Mouse (Mus musculus): ENCODE data around the gene Fam181a. TPM values are rescaled to one million over a fixed set of nuclear protein-coding genes. Genes with fewer than 3 reads are reported as not detected.

Gene Fam181a
- polyA plus RNA-seq, 1 experiment from 2014 or later = 5.6 TPM

DNA sequence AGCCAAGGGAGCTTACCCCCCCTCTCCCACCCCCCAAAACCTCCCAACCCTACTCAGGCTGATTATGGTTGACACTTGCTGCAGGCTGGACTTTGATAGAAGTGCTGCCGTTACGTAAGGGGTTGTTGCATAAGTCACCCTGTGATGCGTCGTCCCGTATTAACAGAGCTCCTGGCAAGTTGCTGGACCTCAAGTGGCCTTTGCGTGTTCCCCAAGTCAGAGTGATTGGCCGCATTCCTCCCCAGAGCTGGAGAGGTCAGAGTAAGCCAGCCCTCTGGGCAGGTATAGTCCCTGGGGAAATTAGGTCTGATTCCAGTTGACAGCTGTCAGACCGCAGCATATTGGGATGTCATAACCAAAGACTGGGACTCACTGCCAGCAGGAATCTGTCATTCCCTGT lies 1.1 kb downstream of the Fam181a start:
- Histone ChIP-seq H3K36me3 (ENCODE audit: control insufficient read depth, insufficient read depth, low read length) (no peaks in the 10 kb centered on the region), H3K4me3 (ENCODE audit: low read length) (no peak overlapping the region), H3K27me3 (replicated peaks; ENCODE audit: control insufficient read depth, insufficient read depth, low read length) (peaks cover 6% of the 10 kb centered on the region; the same call in 1 of the 2 replicates), H3K4me1 (ENCODE audit: control insufficient read depth, insufficient read depth, low read depth, low read length) (peaks cover 22% of the 10 kb centered on the region), H3K9ac (ENCODE audit: low read depth, low read length) (no peak overlapping the region), H3K4me2 (ENCODE audit: low read length) (no peak overlapping the region), H3K27ac (ENCODE audit: low read depth, low read length) (no peak overlapping the region), H3K9me3 (ENCODE audit: control insufficient read depth, low read length) (no peaks in the 10 kb centered on the region)
- WGBS = 73% methylated on average over 8 of the region's 8 CpGs
- ATAC-seq = no peak

DNA sequence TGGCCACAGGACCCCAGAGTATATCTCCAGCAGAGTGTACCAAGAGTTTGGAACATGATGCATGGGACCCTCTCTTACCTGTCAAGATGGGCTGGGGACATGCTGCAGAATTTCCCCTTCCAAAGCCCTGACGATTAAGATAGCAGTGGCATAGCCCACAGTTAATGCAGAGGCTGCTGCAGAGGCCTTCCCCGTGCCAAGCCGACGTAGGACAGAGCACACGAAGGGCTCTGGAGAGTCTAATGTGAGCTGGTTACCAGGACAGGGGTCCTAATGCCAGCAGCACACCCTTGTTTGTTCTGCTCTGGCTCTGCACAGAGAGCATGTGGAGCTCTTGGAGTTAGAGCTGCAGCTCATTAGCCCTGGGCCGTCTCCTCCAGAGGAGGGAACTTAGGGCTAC lies 2.5 kb downstream of the Fam181a start:
- whole genome bisulfite sequencing = 36% methylated on average over 6 of the region's 6 CpGs
- Histone ChIP-seq H3K4me2 (ENCODE audit: low read length) (peak overlapping the region; percentile 60; the same call in 1 of the 2 replicates), H3K4me1 (ENCODE audit: control insufficient read depth, insufficient read depth, low read depth, low read length) (peaks cover 22% of the 10 kb centered on the region), H3K27ac (ENCODE audit: low read depth, low read length) (peak overlapping the region; percentile 70), H3K36me3 (ENCODE audit: control insufficient read depth, insufficient read depth, low read length) (no peaks in the 10 kb centered on the region), H3K4me3 (ENCODE audit: low read length) (no peak overlapping the region), H3K9me3 (ENCODE audit: control insufficient read depth, low read length) (no peaks in the 10 kb centered on the region), H3K27me3 (replicated peaks; ENCODE audit: control insufficient read depth, insufficient read depth, low read length) (peaks cover 6% of the 10 kb centered on the region; the same call in 1 of the 2 replicates), H3K9ac (ENCODE audit: low read depth, low read length) (no peak overlapping the region)
- peak; percentile 21 for ATAC-seq

DNA sequence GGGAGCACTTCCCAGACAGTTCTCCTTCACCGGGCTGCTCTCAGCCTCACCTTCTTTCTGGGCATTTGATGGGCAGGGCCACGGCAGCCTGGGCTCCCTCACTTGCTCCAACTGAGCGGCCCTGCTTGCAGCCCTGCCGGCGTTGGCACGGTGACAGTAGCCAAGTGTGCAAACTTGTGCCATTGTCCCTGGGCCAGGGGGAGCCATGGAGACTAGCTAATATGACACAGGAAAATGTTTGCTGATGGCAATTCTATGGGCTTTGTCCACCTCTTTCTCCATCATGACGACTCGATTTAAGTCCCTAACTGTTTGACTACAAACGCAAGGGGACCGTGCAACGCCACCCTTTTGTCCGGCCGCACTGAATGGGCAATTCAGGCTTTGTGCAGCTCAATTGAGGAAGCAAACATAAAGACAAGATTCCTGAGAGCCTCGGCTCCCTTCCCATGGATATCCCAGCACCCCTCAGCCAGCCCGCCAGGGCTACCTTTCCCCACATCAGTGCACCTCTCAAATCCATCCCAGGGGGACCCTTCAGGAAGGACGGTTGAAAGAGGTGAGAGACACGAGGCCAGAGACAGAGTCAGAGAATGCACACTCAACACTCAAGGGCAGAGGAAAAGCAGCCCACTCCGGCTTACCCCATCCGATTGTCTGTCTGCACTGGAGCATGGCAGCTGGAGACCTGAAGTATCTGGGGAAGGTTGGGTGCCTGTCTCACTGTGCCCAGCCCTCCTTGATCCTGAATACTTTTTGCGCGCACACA lies 3.3 kb downstream of the Fam181a start:
- Histone ChIP-seq H3K4me3 (ENCODE audit: low read length) (peak overlapping the region; percentile 8; the same call in 1 of the 2 replicates), H3K36me3 (ENCODE audit: control insufficient read depth, insufficient read depth, low read length) (no peaks in the 10 kb centered on the region), H3K27ac (ENCODE audit: low read depth, low read length) (peak overlapping the region; percentile 70), H3K4me1 (ENCODE audit: control insufficient read depth, insufficient read depth, low read depth, low read length) (peaks cover 22% of the 10 kb centered on the region), H3K4me2 (ENCODE audit: low read length) (peak overlapping the region; percentile 60), H3K27me3 (replicated peaks; ENCODE audit: control insufficient read depth, insufficient read depth, low read length) (peaks cover 6% of the 10 kb centered on the region; the same call in 1 of the 2 replicates), H3K9ac (ENCODE audit: low read depth, low read length) (no peak overlapping the region), H3K9me3 (ENCODE audit: control insufficient read depth, low read length) (no peaks in the 10 kb centered on the region)
- 17% methylated on average over 20 of the region's 21 CpGs for WGBS
- ATAC-seq = peak; percentile 77

DNA sequence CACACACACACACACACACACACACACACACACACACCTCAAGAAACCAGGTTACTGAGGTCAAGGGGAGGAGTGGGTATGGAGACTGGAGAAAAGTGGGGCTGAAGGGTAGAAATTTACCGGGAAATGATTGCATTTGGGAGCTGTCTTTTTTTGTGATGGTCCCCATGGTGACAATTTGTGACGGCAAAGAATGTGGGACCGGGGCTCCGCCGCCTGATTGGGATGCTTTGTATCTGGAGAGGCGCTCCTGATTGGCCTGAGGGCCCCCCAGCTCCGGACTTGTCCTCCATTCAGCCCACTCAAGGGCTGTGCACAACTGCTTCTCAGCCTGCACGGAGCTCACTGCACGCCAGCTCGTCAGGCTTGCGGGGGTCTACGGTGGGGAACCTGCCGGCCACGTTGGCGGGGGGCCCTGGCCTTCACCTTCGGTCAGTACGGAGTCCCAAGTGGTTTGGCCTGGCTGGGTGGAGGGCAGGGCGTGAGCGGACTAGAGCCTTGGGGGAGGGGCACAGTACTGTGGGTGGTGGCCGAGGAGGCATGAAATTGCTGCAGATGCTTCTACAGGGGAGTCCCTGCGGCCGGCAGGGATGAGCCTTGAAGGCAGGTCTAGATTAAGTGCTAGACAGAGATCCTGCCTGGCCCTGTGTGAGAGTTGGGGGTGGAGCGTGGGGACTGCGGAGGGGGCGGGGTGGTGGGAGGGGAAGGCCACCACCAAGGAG lies 4.0 kb downstream of the Fam181a start:
- Histone ChIP-seq H3K4me2 (ENCODE audit: low read length) (peak overlapping the region; percentile 60), H3K9me3 (ENCODE audit: control insufficient read depth, low read length) (no peaks in the 10 kb centered on the region), H3K4me1 (ENCODE audit: control insufficient read depth, insufficient read depth, low read depth, low read length) (peaks cover 22% of the 10 kb centered on the region), H3K36me3 (ENCODE audit: control insufficient read depth, insufficient read depth, low read length) (no peaks in the 10 kb centered on the region), H3K27me3 (replicated peaks; ENCODE audit: control insufficient read depth, insufficient read depth, low read length) (peaks cover 6% of the 10 kb centered on the region; the same call in 1 of the 2 replicates), H3K4me3 (ENCODE audit: low read length) (peak overlapping the region; percentile 36), H3K27ac (ENCODE audit: low read depth, low read length) (peak overlapping the region; percentile 81), H3K9ac (ENCODE audit: low read depth, low read length) (peak overlapping the region; percentile 60)
- 2% methylated on average over 25 of the region's 25 CpGs for WGBS
- ATAC-seq = peak; percentile 79

DNA sequence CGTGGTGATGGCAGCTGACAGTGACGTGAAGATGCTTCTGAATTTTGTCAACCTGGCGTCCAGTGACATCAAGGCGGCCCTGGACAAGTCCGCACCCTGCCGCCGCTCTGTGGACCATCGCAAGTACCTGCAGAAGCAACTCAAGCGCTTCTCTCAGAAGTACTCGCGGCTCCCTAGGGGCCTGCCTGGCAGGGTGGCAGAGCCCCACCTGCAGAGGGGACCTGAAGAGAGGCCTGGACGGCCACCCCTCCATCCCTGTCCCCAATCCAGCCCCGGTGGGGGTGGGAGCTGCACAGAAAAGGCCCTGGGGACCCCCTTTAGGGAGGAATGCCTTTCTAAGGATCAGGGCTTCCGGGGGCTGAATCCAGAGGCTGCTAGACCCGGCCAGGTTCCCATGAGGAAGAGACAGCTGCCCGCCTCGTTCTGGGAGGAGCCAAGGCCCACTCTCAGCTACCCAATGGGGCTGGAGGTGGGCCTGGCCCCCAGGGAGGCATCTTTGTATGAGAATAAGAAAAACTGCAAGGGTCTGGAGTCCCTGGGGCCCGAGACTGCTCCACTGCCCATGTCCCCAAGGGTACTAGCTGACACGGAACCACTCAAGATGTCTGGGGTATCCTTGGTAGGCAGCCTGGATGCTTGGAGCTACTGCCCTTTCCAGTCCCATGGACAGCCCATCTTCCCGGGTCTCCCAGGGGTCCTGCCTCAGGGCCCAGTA lies 5.2 kb downstream of the Fam181a start:
- no peaks in the 10 kb centered on the region for H3K36me3 ChIP-seq (ENCODE audit: control insufficient read depth, insufficient read depth, low read length)
- no peaks in the 10 kb centered on the region for H3K9me3 ChIP-seq (ENCODE audit: control insufficient read depth, low read length)
- peaks cover 6% of the 10 kb centered on the region; the same call in 1 of the 2 replicates for H3K27me3 ChIP-seq (replicated peaks; ENCODE audit: control insufficient read depth, insufficient read depth, low read length)
- peak overlapping the region; percentile 16; the same call in 1 of the 2 replicates for H3K4me3 ChIP-seq (ENCODE audit: low read length)
- peak overlapping the region; percentile 2; the same call in 1 of the 2 replicates for H3K27ac ChIP-seq (ENCODE audit: low read depth, low read length)
- WGBS = 19% methylated on average over 20 of the region's 20 CpGs
- peak overlapping the region; percentile 60 for H3K4me2 ChIP-seq (ENCODE audit: low read length)
- peaks cover 22% of the 10 kb centered on the region for H3K4me1 ChIP-seq (ENCODE audit: control insufficient read depth, insufficient read depth, low read depth, low read length)
- H3K9ac ChIP-seq (ENCODE audit: low read depth, low read length) = no peak overlapping the region
- ATAC-seq = no peak

DNA sequence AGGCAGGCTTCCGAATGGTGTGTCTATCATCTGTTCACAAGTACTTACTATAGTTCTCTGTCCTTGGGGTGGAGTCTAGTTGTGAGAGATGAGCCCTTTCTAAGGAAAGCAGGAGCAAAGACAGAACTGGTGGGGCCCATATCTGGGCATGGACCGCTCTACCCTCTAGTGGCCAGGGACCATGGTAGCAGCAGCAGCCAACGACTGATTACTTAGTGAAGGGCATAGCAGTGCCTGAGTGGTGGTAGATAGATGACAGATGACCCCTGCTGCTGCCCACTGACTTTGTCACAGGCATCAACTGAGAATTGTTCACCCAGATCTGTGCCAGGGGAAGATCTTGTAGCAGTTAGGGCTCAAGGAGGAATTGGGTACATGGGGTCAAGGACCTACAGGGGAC lies 12.0 kb downstream of the Fam181a start:
- peaks cover 7% of the 10 kb centered on the region; the same call in 1 of the 2 replicates for H3K4me1 ChIP-seq (ENCODE audit: control insufficient read depth, insufficient read depth, low read depth, low read length)
- H3K9ac ChIP-seq (ENCODE audit: low read depth, low read length) = no peak overlapping the region
- no peak overlapping the region for H3K27ac ChIP-seq (ENCODE audit: low read depth, low read length)
- peaks cover 6% of the 10 kb centered on the region for H3K27me3 ChIP-seq (replicated peaks; ENCODE audit: control insufficient read depth, insufficient read depth, low read length)
- H3K36me3 ChIP-seq (ENCODE audit: control insufficient read depth, insufficient read depth, low read length) = no peaks in the 10 kb centered on the region
- H3K4me3 ChIP-seq (ENCODE audit: low read length) = no peak overlapping the region
- WGBS = 35% methylated on average over 3 of the region's 3 CpGs
- no peaks in the 10 kb centered on the region for H3K9me3 ChIP-seq (ENCODE audit: control insufficient read depth, low read length)
- no peak for ATAC-seq
- H3K4me2 ChIP-seq (ENCODE audit: low read length) = no peak overlapping the region

DNA sequence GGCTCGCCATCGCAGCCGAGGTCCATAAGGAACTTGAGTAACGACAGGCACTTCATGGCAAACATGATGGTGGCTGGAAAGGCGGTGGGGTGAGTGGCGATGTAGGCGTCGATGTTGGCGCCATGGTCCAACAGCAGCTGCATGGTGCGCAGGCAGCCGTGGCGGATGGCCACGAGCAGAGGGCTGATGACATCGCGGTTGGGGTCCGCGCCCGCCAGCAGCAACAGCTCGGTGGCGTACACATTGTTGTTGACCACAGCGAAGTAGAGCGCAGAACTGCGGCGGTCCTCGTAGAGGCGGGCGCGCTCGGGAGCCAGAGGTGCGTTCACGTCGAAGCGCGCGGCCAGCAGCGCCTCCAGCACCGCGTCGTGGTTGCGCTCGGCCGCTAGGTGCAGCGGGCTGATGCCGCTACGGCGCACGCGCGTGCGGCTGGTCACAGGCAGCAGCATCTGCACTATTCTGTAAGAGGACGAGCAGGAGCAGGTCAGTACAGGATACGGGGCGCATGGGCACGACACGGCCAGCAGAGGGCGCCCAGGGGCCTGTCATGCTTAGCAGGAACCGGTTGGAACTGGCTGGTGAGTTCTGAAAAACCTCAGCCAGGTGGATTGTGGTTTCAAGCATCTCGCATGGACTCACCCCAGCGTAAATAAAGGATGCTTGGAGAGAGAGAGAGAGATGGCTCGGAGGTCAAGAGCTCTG lies 14.5 kb downstream of the Fam181a start:
- H3K9me3 ChIP-seq (ENCODE audit: control insufficient read depth, low read length) = no peaks in the 10 kb centered on the region
- H3K27me3 ChIP-seq (replicated peaks; ENCODE audit: control insufficient read depth, insufficient read depth, low read length) = peaks cover 9% of the 10 kb centered on the region
- H3K36me3 ChIP-seq (ENCODE audit: control insufficient read depth, insufficient read depth, low read length) = no peaks in the 10 kb centered on the region
- H3K9ac ChIP-seq (ENCODE audit: low read depth, low read length) = peak overlapping the region; percentile 63
- peak; percentile 96 for ATAC-seq
- H3K4me3 ChIP-seq (ENCODE audit: low read length) = peak overlapping the region; percentile 44
- no peak overlapping the region for H3K27ac ChIP-seq (ENCODE audit: low read depth, low read length)
- peaks cover 7% of the 10 kb centered on the region; the same call in 1 of the 2 replicates for H3K4me1 ChIP-seq (ENCODE audit: control insufficient read depth, insufficient read depth, low read depth, low read length)
- WGBS = 7% methylated on average over 60 of the region's 60 CpGs
- peak overlapping the region; percentile 66 for H3K4me2 ChIP-seq (ENCODE audit: low read length)

DNA sequence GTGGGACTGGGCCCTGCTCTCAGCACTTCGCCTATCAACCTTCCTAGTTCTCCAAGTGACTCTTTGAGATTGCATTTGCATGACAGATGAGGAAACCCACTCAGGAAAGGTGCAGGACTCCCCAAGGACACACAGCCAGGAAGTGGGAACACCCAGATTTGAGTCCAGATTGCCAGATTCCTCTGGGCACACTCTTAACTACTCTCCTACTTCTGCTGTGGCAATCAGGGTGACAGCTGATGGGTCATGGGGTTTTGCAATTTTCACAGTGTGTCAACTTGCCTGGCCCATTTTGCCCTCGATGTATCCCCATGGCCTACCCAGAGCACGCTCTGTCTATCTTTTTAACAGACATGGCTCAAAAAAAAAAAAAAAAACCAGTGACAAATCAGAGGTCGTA lies 15.8 kb downstream of the Fam181a start:
- no peak overlapping the region for H3K27ac ChIP-seq (ENCODE audit: low read depth, low read length)
- H3K36me3 ChIP-seq (ENCODE audit: control insufficient read depth, insufficient read depth, low read length) = no peaks in the 10 kb centered on the region
- no peak overlapping the region for H3K9ac ChIP-seq (ENCODE audit: low read depth, low read length)
- H3K9me3 ChIP-seq (ENCODE audit: control insufficient read depth, low read length) = no peaks in the 10 kb centered on the region
- H3K4me3 ChIP-seq (ENCODE audit: low read length) = no peak overlapping the region
- peaks cover 9% of the 10 kb centered on the region for H3K27me3 ChIP-seq (replicated peaks; ENCODE audit: control insufficient read depth, insufficient read depth, low read length)
- WGBS = 58% methylated on average over 4 of the region's 4 CpGs
- peaks cover 7% of the 10 kb centered on the region; the same call in 1 of the 2 replicates for H3K4me1 ChIP-seq (ENCODE audit: control insufficient read depth, insufficient read depth, low read depth, low read length)
- no peak overlapping the region for H3K4me2 ChIP-seq (ENCODE audit: low read length)
- no peak for ATAC-seq
